Mouse (Mus musculus): ENCODE measurements around the gene Adcy10. TPM values are rescaled to one million over a fixed set of nuclear protein-coding genes. Genes with fewer than 3 reads are reported as not detected.

Adcy10 gene
- polyA plus RNA-seq (2014; fragmentation: Nextera tagmentation; extraction: Ambion mirVana) = 0.13 and 0.57 TPM in 2 replicates

DNA sequence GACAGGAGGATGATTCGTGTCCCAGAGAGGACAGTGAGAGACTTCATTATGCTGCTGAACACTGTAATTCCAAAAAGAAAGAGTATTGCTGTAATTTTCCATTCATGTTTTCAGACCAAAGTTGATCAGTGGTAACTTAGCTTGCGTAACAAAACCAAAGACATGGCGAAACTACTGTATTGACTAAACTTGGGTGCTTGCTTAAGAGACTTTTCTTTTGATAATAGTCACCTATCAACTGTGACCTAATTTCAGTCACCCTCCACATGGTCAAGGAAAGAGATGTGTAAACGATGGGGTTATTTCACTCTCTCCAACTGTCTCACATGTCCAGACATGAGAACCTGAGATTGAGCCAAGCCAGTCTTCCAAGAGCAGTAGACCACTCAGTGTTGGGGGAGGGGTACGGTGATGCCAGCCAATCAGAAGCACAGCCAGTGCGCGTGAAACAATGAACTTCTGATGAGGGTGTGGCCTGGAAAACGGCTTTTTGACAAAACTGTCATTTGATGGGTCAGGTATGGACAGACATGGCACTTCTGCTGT lies at the start of gene Adcy10:
Gene Adcy10, plus strand, starts transcription at position 496 of the 546 bp plus-strand sequence.
- Histone ChIP-seq H3K36me3 (ENCODE audit: control insufficient read depth, insufficient read depth, low read length) (peaks cover 20% of the 10 kb centered on the region; the same call in 1 of the 2 replicates), H3K27me3 (ENCODE audit: control insufficient read depth, insufficient read depth, low read length) (no peaks in the 10 kb centered on the region), H3K4me1 (ENCODE audit: control insufficient read depth, insufficient read depth, low read length) (no peaks in the 10 kb centered on the region), H3K27ac (replicated peaks; ENCODE audit: low read depth, low read length) (no peak within 1 kb of the TSS), H3K9me3 (ENCODE audit: control insufficient read depth, low read length) (no peaks in the 10 kb centered on the region), H3K9ac (replicated peaks; ENCODE audit: low read length) (no peak within 1 kb of the TSS), H3K4me3 (replicated peaks; ENCODE audit: low read depth, low read length) (no peak within 1 kb of the TSS), H3K4me2 (ENCODE audit: low read length) (no peak within 1 kb of the TSS)
- ATAC-seq (ENCODE audit: low FRiP score, low TSS enrichment) (no peak), DNase-seq (no peak)
- WGBS = 94% methylated on average over 8 of the region's 8 CpGs

- Histone ChIP-seq H3K9ac (replicated peaks; ENCODE audit: low read length) (no peak overlapping the region), H3K4me3 (replicated peaks; ENCODE audit: low read depth, low read length) (no peak overlapping the region), H3K36me3 (ENCODE audit: control insufficient read depth, insufficient read depth, low read length) (no peaks in the 10 kb centered on the region), H3K27me3 (ENCODE audit: control insufficient read depth, insufficient read depth, low read length) (no peaks in the 10 kb centered on the region), H3K4me1 (ENCODE audit: control insufficient read depth, insufficient read depth, low read length) (no peaks in the 10 kb centered on the region), H3K27ac (replicated peaks; ENCODE audit: low read depth, low read length) (no peak overlapping the region), H3K9me3 (ENCODE audit: control insufficient read depth, low read length) (0 out of 2 replicates have a peak, but pooled peaks cover 8% of the 10 kb centered on the region), H3K4me2 (ENCODE audit: low read length) (no peak overlapping the region)
- no peak for ATAC-seq (ENCODE audit: low FRiP score, low TSS enrichment)
- DNase-seq = no peak
- 90% methylated on average over 1 of the region's 1 CpGs for WGBS
Measured at GRCm38 (mm10) chr1:165438289-165439021, 46.5 kb upstream of the Adcy10 start.

GRCm38 (mm10) chr1:165440788-165441187 lies 44.2 kb upstream of the Adcy10 start:
- no peaks in the 10 kb centered on the region for H3K36me3 ChIP-seq (ENCODE audit: control insufficient read depth, insufficient read depth, low read length)
- no peak overlapping the region for H3K4me2 ChIP-seq (ENCODE audit: low read length)
- H3K9me3 ChIP-seq (ENCODE audit: control insufficient read depth, low read length) = 0 out of 2 replicates have a peak, but pooled peaks cover 7% of the 10 kb centered on the region
- no peak for DNase-seq
- 77% methylated on average over 3 of the region's 3 CpGs for WGBS
- no peaks in the 10 kb centered on the region for H3K4me1 ChIP-seq (ENCODE audit: control insufficient read depth, insufficient read depth, low read length)
- no peak overlapping the region for H3K9ac ChIP-seq (replicated peaks; ENCODE audit: low read length)
- H3K27me3 ChIP-seq (ENCODE audit: control insufficient read depth, insufficient read depth, low read length) = no peaks in the 10 kb centered on the region
- no peak for ATAC-seq (ENCODE audit: low FRiP score, low TSS enrichment)
- no peak overlapping the region for H3K27ac ChIP-seq (replicated peaks; ENCODE audit: low read depth, low read length)
- no peak overlapping the region for H3K4me3 ChIP-seq (replicated peaks; ENCODE audit: low read depth, low read length)

DNA sequence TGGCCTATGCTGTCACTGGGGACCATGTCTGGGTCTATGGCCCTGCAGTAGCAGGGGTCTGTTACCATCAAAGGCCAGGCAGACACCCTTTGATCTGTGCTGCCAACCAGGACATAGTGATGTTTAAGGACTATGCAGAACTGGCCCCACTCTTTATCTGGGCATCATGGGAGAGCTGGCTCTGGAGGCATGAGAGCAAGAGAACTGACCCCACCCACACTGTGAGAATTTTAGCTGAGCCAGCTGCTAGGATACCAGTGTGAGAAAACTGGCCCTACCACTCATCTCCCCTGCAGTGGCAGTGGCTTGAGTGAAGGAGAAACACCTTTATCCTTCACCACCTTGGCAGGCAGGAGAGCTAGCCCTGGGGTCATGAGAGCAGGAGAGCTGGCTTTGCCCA lies 43.8 kb upstream of the Adcy10 start:
- no peak overlapping the region for H3K4me2 ChIP-seq (ENCODE audit: low read length)
- H3K4me3 ChIP-seq (replicated peaks; ENCODE audit: low read depth, low read length) = no peak overlapping the region
- no peak overlapping the region for H3K9ac ChIP-seq (replicated peaks; ENCODE audit: low read length)
- ATAC-seq (ENCODE audit: low FRiP score, low TSS enrichment) (no peak; the same call in 1 of the 2 replicates), DNase-seq (no peak)
- no peaks in the 10 kb centered on the region for H3K36me3 ChIP-seq (ENCODE audit: control insufficient read depth, insufficient read depth, low read length)
- H3K9me3 ChIP-seq (ENCODE audit: control insufficient read depth, low read length) = 0 out of 2 replicates have a peak, but pooled peaks cover 3% of the 10 kb centered on the region
- H3K27ac ChIP-seq (replicated peaks; ENCODE audit: low read depth, low read length) = no peak overlapping the region
- no peaks in the 10 kb centered on the region for H3K27me3 ChIP-seq (ENCODE audit: control insufficient read depth, insufficient read depth, low read length)
- H3K4me1 ChIP-seq (ENCODE audit: control insufficient read depth, insufficient read depth, low read length) = no peaks in the 10 kb centered on the region

GRCm38 (mm10) chr1:165441719-165442118 lies 43.3 kb upstream of the Adcy10 start:
- Histone ChIP-seq H3K4me3 (replicated peaks; ENCODE audit: low read depth, low read length) (no peak overlapping the region), H3K27me3 (ENCODE audit: control insufficient read depth, insufficient read depth, low read length) (no peaks in the 10 kb centered on the region), H3K4me1 (ENCODE audit: control insufficient read depth, insufficient read depth, low read length) (no peaks in the 10 kb centered on the region), H3K4me2 (ENCODE audit: low read length) (no peak overlapping the region), H3K36me3 (ENCODE audit: control insufficient read depth, insufficient read depth, low read length) (no peaks in the 10 kb centered on the region), H3K27ac (replicated peaks; ENCODE audit: low read depth, low read length) (no peak overlapping the region), H3K9me3 (ENCODE audit: control insufficient read depth, low read length) (no peaks in the 10 kb centered on the region), H3K9ac (replicated peaks; ENCODE audit: low read length) (no peak overlapping the region)
- ATAC-seq (ENCODE audit: low FRiP score, low TSS enrichment) (no peak), DNase-seq (no peak)
- 86% methylated on average over 3 of the region's 3 CpGs for WGBS

- Histone ChIP-seq H3K9ac (replicated peaks; ENCODE audit: low read length) (peak overlapping the region; percentile 84), H3K36me3 (ENCODE audit: control insufficient read depth, insufficient read depth, low read length) (no peaks in the 10 kb centered on the region), H3K4me3 (replicated peaks; ENCODE audit: low read depth, low read length) (peak overlapping the region; percentile 90), H3K9me3 (ENCODE audit: control insufficient read depth, low read length) (peaks cover 6% of the 10 kb centered on the region; the same call in 1 of the 2 replicates), H3K4me1 (ENCODE audit: control insufficient read depth, insufficient read depth, low read length) (peaks cover 11% of the 10 kb centered on the region; the same call in 1 of the 2 replicates), H3K27me3 (ENCODE audit: control insufficient read depth, insufficient read depth, low read length) (no peaks in the 10 kb centered on the region), H3K4me2 (ENCODE audit: low read length) (peak overlapping the region; percentile 88), H3K27ac (replicated peaks; ENCODE audit: low read depth, low read length) (no peak overlapping the region)
- ATAC-seq (ENCODE audit: low FRiP score, low TSS enrichment) (no peak), DNase-seq (no peak)
- WGBS = 26% methylated on average over 7 of the region's 7 CpGs
Measured at GRCm38 (mm10) chr1:165459041-165459502, 25.9 kb upstream of the Adcy10 start.

GRCm38 (mm10) chr1:165459503-165460181 lies 25.3 kb upstream of the Adcy10 start:
- ATAC-seq (ENCODE audit: low FRiP score, low TSS enrichment) (no peak; the same call in 1 of the 2 replicates), DNase-seq (peak; percentile 64)
- Histone ChIP-seq H3K27me3 (ENCODE audit: control insufficient read depth, insufficient read depth, low read length) (no peaks in the 10 kb centered on the region), H3K4me1 (ENCODE audit: control insufficient read depth, insufficient read depth, low read length) (peaks cover 11% of the 10 kb centered on the region; the same call in 1 of the 2 replicates), H3K4me3 (replicated peaks; ENCODE audit: low read depth, low read length) (peak overlapping the region; percentile 90), H3K9me3 (ENCODE audit: control insufficient read depth, low read length) (no peaks in the 10 kb centered on the region; the same call in 1 of the 2 replicates), H3K27ac (replicated peaks; ENCODE audit: low read depth, low read length) (peak overlapping the region; percentile 94), H3K4me2 (ENCODE audit: low read length) (peak overlapping the region; percentile 88), H3K36me3 (ENCODE audit: control insufficient read depth, insufficient read depth, low read length) (no peaks in the 10 kb centered on the region), H3K9ac (replicated peaks; ENCODE audit: low read length) (peak overlapping the region; percentile 84)
- WGBS = 0% methylated on average over 48 of the region's 60 CpGs

- H3K4me3 ChIP-seq (replicated peaks; ENCODE audit: low read depth, low read length) = peak within 1 kb of the TSS; percentile 90
- H3K36me3 ChIP-seq (ENCODE audit: control insufficient read depth, insufficient read depth, low read length) = no peaks in the 10 kb centered on the region
- H3K27ac ChIP-seq (replicated peaks; ENCODE audit: low read depth, low read length) = peak within 1 kb of the TSS; percentile 94
- H3K4me1 ChIP-seq (ENCODE audit: control insufficient read depth, insufficient read depth, low read length) = peaks cover 11% of the 10 kb centered on the region; the same call in 1 of the 2 replicates
- DNase-seq (peak; percentile 99), ATAC-seq (ENCODE audit: low FRiP score, low TSS enrichment) (peak; percentile 94)
- no peaks in the 10 kb centered on the region for H3K27me3 ChIP-seq (ENCODE audit: control insufficient read depth, insufficient read depth, low read length)
- no peaks in the 10 kb centered on the region for H3K9me3 ChIP-seq (ENCODE audit: control insufficient read depth, low read length)
- WGBS = 1% methylated on average over 35 of the region's 37 CpGs
- H3K4me2 ChIP-seq (ENCODE audit: low read length) = peak within 1 kb of the TSS; percentile 88
- peak within 1 kb of the TSS; percentile 84 for H3K9ac ChIP-seq (replicated peaks; ENCODE audit: low read length)
Measured at GRCm38 (mm10) chr1:165460360-165460800, 24.6 kb upstream of the Adcy10 start, which contains the start of the genes Dcaf6 and Mpc2. TSS of gene Dcaf6 (minus strand) at chr1:165460475. TSS of gene Mpc2 (plus strand) at chr1:165460637.
